Mouse (Mus musculus): ENCODE data around the gene Mrm2. TPM values are rescaled to one million over a fixed set of nuclear protein-coding genes. Genes with fewer than 3 reads are reported as not detected.

Mrm2 gene
- total RNA-seq, 2 experiments from 2014 or later: 9.5 to 12.2 TPM

DNA sequence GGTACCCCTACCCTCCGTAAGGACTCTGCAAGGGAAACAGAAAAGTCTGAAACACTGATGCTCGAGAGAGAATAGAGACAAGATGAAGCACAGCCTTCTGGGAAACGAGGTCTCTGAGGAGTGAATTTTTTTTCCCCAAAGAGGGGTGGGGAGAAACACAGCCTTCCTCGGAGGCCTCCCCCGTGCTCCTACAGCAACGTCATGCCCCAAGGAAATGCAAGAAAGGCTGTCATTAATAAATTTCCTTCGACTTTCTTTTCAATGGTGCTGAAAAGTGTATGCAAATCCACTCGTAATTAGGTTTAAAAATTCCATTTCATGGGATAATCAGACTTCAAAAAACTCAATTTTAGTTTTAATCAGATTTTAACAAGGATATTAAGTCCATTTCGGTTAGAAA is 51.5 kb downstream of the Mrm2 start:
- DNase-seq (ENCODE audit: low spot score in 2 of 2): no peak

Other genes starting within 250 kb of the Mrm2 start
- 10 to 100 TPM; 14.3 to 19.3 TPM for gene Mad1l1, start 10.3 kb downstream of the Mrm2 start, total RNA-seq (2021)
- gene Nudt1, start 10.2 kb downstream of the Mrm2 start, total RNA-seq (2021): 1 to 10 TPM; 6.5 to 7.8 TPM
- gene Snx8, start 57.4 kb upstream of the Mrm2 start, total RNA-seq (2021): 10 to 100 TPM; 14.4 to 15.6 TPM
- gene Eif3b, start 87.4 kb upstream of the Mrm2 start, total RNA-seq (2021): 10 to 100 TPM; 87.1 to 93.6 TPM
- gene Gm4869, start 113.7 kb upstream of the Mrm2 start, total RNA-seq (2021): not detected
- 10 to 100 TPM; 16.2 to 17.4 TPM for gene Chst12, start 173.7 kb upstream of the Mrm2 start, total RNA-seq (2021)
- not detected for gene Grifin, start 233.2 kb upstream of the Mrm2 start, total RNA-seq (2021)